8 mouse cellular contexts compared by ENCODE assay signal in the genomic region with DNA sequence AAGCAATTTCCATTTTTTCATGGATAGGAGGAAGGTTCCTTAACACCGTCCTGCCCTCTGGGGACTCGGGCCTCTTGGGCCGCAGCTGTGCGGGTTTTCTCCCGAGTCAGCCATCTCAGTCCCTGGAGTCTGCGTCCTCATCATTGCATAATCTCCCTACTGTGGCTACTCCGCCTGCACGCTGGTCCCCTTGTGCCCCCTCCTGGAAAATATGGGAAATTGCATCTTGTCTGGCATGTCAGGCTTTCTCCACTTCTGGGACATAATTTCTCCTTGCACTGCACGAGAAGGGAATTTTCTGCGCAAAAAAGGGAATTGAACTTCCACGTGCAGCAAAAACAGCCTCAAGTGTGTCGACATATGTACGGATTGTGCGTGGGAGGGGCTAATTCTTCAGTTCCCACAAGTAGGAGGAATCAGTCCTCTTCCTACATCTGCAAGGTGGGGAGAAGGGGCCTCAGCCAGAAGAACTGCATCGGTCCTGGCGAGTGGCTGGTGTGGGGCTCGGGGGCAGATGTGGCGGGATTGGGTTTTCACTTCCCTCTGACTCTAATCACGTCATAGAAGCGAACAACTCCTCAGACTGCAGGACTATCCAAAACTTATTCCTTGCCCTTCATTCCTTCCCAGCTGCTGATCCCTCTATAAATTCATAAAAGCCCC.
A peak's percentile ranks its signal among the peaks of the same experiment; 100 is the strongest.
DNase-seq lines count a peak whose midpoint lies in the region; ATAC-seq and TF ChIP-seq lines count a peak whose summit lies in the region.

No protein-coding gene starts in this region.

- no peaks in the 10 kb centered on the region for H3K4me1 ChIP-seq in hindbrain, postnatal 0 days (ENCODE audit: insufficient read depth, low read length)

- peak; percentile 95 for ATAC-seq in hindbrain, postnatal 0 days
- no peak for ATAC-seq in erythroblast, adult 5-6 weeks (replicated peaks; ENCODE audit: low FRiP score, poor library complexity, severe bottlenecking)

- H3K27ac ChIP-seq in gastrocnemius, adult 2 months = peak overlapping the region; percentile 86
- no peak overlapping the region for H3K27ac ChIP-seq in hindbrain, postnatal 0 days
- H3K27ac ChIP-seq in left cerebral cortex, adult 2 months = peak overlapping the region; percentile 92
- peak overlapping the region; percentile 58 for H3K27ac ChIP-seq in macrophage

- H3K27me3 ChIP-seq in hindbrain, postnatal 0 days (ENCODE audit: insufficient read depth, low read length) = no peaks in the 10 kb centered on the region

- H3K4me3 ChIP-seq in gastrocnemius, adult 2 months = peak overlapping the region; percentile 70
- H3K4me3 ChIP-seq in hindbrain, postnatal 0 days (ENCODE audit: low read length) = peak overlapping the region; percentile 28
- H3K4me3 ChIP-seq in left cerebral cortex, adult 2 months = peak overlapping the region; percentile 41
- no peak overlapping the region for H3K4me3 ChIP-seq in macrophage (ENCODE audit: inconsistent target)

- intact Hi-C loops in gastrocnemius, adult 2 months (cut with DNase I) = no loop called here
- intact Hi-C loops in left cerebral cortex, adult 2 months (cut with DNase I) = loop anchor here (1.0 to 5.0 kb wide), 5 partner anchors 69 to 530 kb away; a partner anchor contains a TSS

- H3K36me3 ChIP-seq in hindbrain, postnatal 0 days (ENCODE audit: insufficient read depth, low read length) = no peaks in the 10 kb centered on the region
- no peaks in the 10 kb centered on the region for H3K36me3 ChIP-seq in macrophage (ENCODE audit: inconsistent target)

- H3K4me2 ChIP-seq in hindbrain, postnatal 0 days (ENCODE audit: low read depth, low read length) = peak overlapping the region; percentile 57

- TF ChIP-seq CTCF in gastrocnemius, adult 2 months (IDR thresholded peaks at IDR 0.05) = peak; percentile 92
- TF ChIP-seq CTCF in hindbrain, postnatal 0 days (IDR thresholded peaks at IDR 0.05; ENCODE audit: low read depth) = peak; percentile 97
- peak; percentile 91 for TF ChIP-seq CTCF in left cerebral cortex, adult 2 months (IDR thresholded peaks at IDR 0.05)

- H3K9ac ChIP-seq in hindbrain, postnatal 0 days (replicated peaks; ENCODE audit: low read length) = 0 out of 2 replicates have a peak overlapping the region, but pooled peaks have one; percentile 21

- peak; percentile 74 for DNase-seq in ZHBTc4 (ENCODE audit: low read depth, low spot score)
- DNase-seq in cerebellum, postnatal 36 days = peak; percentile 70 to 75
- peak; percentile 76 for DNase-seq in gastrocnemius, adult 2 months
- peak; percentile 87 for DNase-seq in hindbrain, postnatal 0 days (ENCODE audit: low spot score)
- DNase-seq in left cerebral cortex, adult 2 months (ENCODE audit: extremely low spot score in 1 of 2, low spot score in 2 of 2) = peak; percentile 71 to 75
- DNase-seq in retina, postnatal 7 days (ENCODE audit: low read depth, low spot score) = peak; percentile 73

- no peaks in the 10 kb centered on the region for H3K9me3 ChIP-seq in hindbrain, postnatal 0 days (ENCODE audit: low read length)

- WGBS in hindbrain, postnatal 0 days = 10% methylated on average over 20 of the region's 20 CpGs
- WGBS in macrophage (ENCODE audit: missing documents) = 5% methylated on average over 20 of the region's 20 CpGs

- no peaks in the 10 kb centered on the region for H3K79me2 ChIP-seq in macrophage (ENCODE audit: inconsistent target)
